Mouse (Mus musculus): ENCODE data around the gene Fkbp6.
"Not testable (repeated sequence)": the region's sequence is repeated elsewhere in the genome, so short reads cannot be mapped to it uniquely, and the experiment has no call there.

The Fkbp6 gene

DNA sequence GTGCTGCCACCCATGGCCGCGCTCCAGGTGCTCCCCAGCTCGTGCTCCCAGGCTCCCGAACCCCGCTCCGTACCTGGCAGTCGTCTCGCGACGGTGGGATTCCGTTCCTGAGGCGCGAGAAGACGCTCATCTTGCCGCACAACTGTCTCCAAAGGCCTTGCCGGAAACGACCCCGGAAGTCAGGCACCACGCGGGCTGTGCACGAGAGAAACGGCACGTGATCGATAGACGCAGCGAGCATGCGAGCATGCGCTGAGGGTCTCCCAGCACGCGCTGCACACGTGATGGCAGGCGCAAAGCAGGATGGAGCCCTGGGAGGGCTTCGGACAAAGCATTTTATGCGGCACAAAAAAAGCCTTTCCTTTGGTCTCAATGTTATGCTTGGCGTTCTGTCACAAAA, at the start of gene Fkbp6:
Gene Fkbp6, minus strand, starts transcription at position 183 of the 400 bp plus-strand sequence.
- no peak for DNase-seq (ENCODE audit: low read depth, low spot score)

GRCm38 (mm10) chr5:135399382-135399781, 49.5 kb upstream of the Fkbp6 start:
- no peak for DNase-seq (ENCODE audit: low read depth, low spot score)

DNA sequence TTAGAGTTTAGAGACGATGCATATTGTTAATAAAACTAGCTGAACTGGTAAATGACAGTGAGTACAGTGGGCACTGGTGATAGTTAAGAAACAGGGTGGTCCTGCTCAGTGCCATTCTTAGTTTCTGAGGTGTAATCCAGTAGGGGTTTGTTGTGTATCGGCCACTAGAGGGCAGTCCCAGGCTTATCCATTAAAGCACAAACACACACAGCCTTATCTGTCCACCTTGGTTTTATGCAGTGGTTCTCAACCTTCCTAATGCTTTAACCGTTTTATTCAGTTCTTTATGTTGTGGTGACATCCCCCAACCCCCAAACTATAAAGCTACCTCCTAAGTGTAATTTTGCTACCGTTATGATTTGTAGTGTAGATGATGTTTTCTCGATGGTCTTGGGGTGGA, 46.0 kb upstream of the Fkbp6 start:
- no peak for DNase-seq (ENCODE audit: low read depth, low spot score)

DNA sequence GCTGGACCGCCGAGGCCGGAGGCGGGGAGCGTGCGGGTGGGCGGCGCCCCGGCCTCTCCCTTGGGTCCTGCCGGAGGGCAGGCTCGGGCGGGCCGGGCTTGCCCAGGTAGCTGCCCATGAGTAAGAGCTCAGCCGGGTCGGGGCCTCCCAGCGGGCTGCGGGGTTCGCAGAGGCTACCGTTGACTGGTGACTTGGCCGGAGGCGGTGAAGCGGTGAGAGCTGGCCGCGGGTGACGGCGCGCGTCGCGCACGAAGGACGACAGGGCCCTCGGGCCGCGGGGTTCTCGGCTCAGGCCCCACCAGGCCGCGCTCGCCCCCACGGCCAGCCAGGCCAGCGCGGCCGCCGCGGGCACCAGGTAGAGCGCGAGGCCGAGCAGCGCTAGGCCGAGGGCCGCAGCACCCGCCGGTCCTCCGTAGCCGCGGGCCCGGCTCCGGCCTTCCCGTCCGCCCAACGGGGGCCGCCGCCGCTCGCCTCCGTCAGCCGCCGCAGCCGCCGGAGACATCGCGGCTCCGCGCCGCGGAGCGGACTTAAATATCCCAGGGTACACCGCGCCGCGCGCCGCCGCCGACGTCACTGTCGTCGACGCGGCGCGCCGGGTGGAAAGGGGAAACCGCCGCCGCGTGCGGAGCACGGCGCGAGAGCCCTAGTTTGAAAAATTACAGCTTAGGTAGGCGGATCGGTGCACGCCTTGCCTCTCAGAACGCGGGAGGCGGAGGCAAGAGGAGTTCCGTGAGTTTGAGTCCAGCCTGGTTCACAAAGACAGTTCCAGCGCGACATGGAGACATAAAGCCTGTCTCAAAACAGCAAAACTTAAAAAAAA, 44.4 kb upstream of the Fkbp6 start, which contains the start of gene Pom121:
Gene Pom121, minus strand, starts transcription at position 543 of the 820 bp plus-strand sequence.
- peak; percentile 66 for DNase-seq (ENCODE audit: low read depth, low spot score)

DNA sequence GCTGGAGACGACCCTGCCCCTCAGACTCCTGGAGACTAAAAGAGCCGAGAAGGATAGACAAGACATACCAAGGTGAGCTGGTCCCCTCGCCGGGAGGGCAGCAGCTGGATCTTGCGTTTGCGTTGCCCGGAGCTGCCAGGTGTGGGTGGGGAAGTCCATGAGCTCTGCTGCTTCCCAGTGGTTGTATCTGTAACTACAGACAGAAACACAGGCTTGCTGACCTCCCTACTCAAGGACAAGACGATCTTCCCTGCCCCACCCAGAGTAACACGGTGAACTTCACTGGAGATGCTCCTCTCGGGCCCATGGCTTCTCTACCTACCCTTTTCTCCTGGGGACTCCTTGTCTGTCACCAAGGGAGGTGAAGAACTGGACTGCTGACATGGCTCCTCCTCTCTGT, 33.9 kb upstream of the Fkbp6 start:
- DNase-seq (ENCODE audit: low read depth, low spot score): no peak

GRCm38 (mm10) chr5:135382746-135383145, 32.9 kb upstream of the Fkbp6 start:
- no peak for DNase-seq (ENCODE audit: low read depth, low spot score)

GRCm38 (mm10) chr5:135381356-135381925, 31.6 kb upstream of the Fkbp6 start:
- DNase-seq (ENCODE audit: low read depth, low spot score): no peak

DNA sequence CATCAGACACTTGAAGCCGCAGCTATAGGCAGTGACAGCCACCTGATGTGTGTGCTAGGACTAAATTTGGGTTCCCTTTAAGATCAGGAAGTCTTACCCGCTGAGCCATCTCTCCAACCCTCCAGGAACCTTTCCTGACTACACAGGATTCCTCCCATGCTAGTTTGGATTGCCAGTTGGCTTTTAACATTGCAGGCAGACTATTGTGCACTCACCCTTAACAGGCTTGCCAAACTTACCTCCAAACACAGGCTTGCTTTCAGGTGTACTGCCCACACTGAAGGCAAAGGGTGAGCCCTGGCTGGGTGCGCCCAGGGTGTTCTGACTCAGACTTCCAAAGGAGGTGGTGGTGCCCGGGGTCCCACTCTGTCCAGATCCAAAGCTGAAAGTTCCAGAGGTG, 30.8 kb upstream of the Fkbp6 start:
- no peak for DNase-seq (ENCODE audit: low read depth, low spot score)

GRCm38 (mm10) chr5:135376341-135376740, 26.5 kb upstream of the Fkbp6 start:
- DNase-seq (ENCODE audit: low read depth, low spot score): no peak

GRCm38 (mm10) chr5:135375167-135375566, 25.3 kb upstream of the Fkbp6 start:
- no peak for DNase-seq (ENCODE audit: low read depth, low spot score)

DNA sequence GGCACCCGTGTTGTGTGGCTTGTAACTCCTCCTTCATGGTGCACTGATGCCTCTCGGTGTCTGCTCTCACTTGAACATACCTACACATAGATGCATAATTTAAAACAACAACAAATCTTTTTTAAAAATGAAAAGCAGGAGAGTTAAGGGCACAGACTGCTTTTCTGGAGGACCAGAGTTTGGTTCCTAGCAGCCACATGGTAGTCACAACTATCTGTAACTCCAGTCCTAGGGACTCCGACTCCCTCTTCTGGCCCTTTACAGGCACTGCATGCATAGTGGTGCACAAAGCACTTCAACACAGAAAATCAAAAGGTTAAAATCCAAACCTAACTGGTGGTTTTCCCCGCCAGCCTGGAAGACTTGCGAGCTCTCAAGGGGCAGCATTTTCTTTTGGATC, 23.8 kb upstream of the Fkbp6 start:
- DNase-seq (ENCODE audit: low read depth, low spot score): no peak

GRCm38 (mm10) chr5:135371195-135371594, 21.4 kb upstream of the Fkbp6 start:
- no peak for DNase-seq (ENCODE audit: low read depth, low spot score)

GRCm38 (mm10) chr5:135369787-135370654, 20.2 kb upstream of the Fkbp6 start, which contains the start of gene Nsun5:
TSS of gene Nsun5 (plus strand) at chr5:135369953.
- peak; percentile 86 for DNase-seq (ENCODE audit: low read depth, low spot score)

DNA sequence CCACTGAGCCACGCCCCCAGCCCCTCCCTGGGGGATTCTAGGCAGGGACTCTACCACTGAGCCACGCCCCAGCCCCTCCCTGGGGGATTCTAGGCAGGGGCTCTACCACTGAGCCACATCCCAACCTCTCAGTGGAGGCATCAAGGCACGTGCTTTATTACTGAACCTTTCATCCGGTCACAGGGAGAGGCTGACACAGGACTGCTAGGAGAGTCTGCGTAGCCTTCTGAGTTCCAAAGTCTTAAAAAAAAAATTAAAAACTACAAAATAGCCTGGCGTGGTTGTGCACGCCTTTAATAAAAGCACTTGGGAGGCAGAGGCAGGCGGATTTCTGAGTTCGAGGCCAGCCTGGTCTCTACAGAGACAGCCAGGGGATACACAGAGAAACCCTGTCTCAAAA, 19.4 kb upstream of the Fkbp6 start:
- not testable (repeated sequence) for DNase-seq (ENCODE audit: low read depth, low spot score)

- DNase-seq (ENCODE audit: low read depth, low spot score): no peak
These were observed 18.5 kb upstream of the Fkbp6 start for GRCm38 (mm10) chr5:135368312-135368711.

GRCm38 (mm10) chr5:135367841-135368240, 18.0 kb upstream of the Fkbp6 start:
- no peak for DNase-seq (ENCODE audit: low read depth, low spot score)

DNA sequence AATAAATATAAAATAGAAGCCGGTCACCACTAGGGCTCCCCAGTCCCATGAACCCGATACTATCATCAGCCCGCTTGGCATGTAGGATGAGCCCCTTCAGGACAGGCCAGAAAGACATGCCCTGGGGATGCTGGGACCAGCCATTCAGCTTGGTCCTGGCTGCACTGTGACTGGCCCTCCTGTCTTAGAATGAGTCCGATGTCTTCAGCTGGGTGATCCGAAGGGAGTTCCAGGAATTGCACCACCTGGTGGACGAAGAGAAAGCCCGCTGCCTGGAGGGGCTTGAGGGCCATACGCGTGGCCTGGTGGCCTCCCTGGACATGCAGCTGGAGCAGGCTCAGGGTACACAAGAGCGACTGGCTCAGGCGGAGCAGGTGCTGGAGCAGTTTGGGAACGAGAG, 13.7 kb upstream of the Fkbp6 start:
- DNase-seq (ENCODE audit: low read depth, low spot score): no peak

DNA sequence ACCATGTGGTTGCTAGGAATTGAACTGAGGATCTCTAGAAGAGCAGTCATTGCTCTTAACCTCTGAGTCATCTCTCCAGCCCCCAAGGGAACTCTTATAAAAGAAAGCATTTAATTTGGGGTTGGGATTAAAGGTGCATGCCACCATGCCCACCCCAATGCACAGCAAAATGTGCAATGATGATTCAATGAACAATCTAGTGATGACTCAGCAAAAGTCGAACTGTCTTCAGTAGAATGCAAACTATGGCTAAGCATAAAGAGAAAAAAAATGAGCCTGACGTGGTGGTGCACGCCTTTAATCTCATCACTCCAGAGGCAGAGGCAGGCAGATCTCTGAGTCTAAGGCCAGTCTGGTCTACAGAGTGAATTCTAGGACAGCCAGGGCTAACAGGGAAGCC, 12.7 kb upstream of the Fkbp6 start:
- no peak for DNase-seq (ENCODE audit: low read depth, low spot score)

DNA sequence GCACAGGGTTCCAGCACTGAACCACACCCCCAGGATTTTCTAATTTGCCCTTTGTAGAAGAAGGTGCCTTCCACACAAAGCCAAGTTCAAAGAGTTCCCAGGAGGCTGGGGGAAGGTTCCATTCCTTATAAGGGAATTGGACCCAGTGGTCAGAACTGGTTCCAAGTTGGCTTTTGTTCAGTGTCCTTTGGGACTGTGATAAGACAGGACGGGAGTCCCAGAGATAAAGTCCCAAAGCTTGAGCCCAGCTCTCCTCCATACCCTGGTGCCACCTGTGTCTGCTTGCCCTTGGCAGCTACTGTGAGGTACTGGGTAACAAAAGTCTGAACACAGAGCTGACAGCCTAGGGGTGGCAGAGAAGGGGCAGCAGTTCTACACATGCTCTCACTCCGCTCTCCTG, 9.9 kb upstream of the Fkbp6 start:
- no peak for DNase-seq (ENCODE audit: low read depth, low spot score)

GRCm38 (mm10) chr5:135357556-135357955, 7.7 kb upstream of the Fkbp6 start:
- no peak for DNase-seq (ENCODE audit: low read depth, low spot score)

DNA sequence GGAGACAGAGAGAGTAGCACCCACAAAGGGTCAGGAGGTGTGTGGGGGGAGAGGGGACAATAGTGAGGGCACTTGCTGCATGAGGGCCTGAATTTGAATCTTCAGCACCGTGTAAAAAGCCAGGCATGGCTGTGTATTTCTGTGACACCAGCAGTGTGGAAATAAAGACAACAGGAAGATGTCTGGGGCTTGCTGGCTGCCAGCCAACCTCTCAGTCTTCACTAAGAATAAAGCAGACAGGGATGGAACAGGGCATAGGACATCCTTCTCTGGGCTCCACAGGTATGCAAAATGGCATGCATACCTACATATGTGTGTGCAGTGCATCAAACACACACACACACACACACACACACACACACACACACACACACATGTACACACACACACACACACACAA, 6.2 kb upstream of the Fkbp6 start:
- DNase-seq (ENCODE audit: low read depth, low spot score): no peak

DNA sequence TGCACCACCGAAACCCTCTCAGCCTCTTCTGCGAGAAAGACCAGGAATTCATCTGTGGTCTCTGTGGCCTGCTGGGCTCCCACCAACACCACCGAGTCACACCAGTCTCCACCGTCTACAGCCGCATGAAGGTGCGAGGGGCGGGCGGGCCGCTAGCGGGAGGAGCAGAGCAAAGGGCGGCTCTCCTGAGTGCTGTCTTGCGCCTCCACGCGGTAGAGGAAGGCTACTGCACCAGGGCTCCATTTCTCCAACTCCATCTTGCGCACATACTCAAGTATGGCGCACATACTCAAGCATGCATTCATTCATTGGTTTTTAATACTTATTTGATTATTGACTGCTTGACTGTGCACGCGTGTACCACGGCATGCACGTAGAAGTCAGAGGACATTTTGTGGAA, 3.7 kb upstream of the Fkbp6 start:
- no peak for DNase-seq (ENCODE audit: low read depth, low spot score)
